Mouse (Mus musculus) olfactory bulb, adult 2 months (tissue): ENCODE results near the gene Fhit. TPM values are rescaled to one million over a fixed set of nuclear protein-coding genes. Genes with fewer than 3 reads are reported as not detected.

Experiments
- H3K27ac ChIP-seq: fragments of 200-500 bp; 2 replicates; pipeline ENCODE4 v1.5.1; 2012; ENCODE audit warnings: low read depth, low read length; ENCODE audit not compliant: insufficient read depth
- H3K4me1 ChIP-seq: fragments of 200-500 bp; 2 replicates; pipeline ENCODE4 v1.6.1; 2012; ENCODE audit warnings: low read length; ENCODE audit not compliant: control insufficient read depth, insufficient read depth
- H3K4me3 ChIP-seq: fragments of 200-500 bp; 2 replicates; pipeline ENCODE4 v1.5.1; 2012; ENCODE audit warnings: mild to moderate bottlenecking, low read depth, low read length, moderate library complexity; ENCODE audit not compliant: insufficient read depth
- CTCF ChIP-seq: fragments of 200-500 bp; IDR thresholded peaks from 2 replicates; pipeline ENCODE4 v1.5.1; 2012; ENCODE audit warnings: low read depth, mild to moderate bottlenecking, low read length, moderate library complexity; ENCODE audit not compliant: insufficient read depth
- POLR2A ChIP-seq: fragments of 200-500 bp; IDR thresholded peaks from 2 replicates; pipeline ENCODE4 v1.6.1; 2012; ENCODE audit warnings: mild to moderate bottlenecking, low read depth, low read length, moderate library complexity; ENCODE audit not compliant: insufficient read depth
- WGBS: fragments of 180-500 bp; shearing (Covaris S2); methylation state at CpG from one replicate; pipeline ENCODE4 v1.1.7; 2018; 5-methylcytosine and 5-hydroxymethylcytosine counted together
- polyA plus RNA-seq: library from polyadenylated mRNA; stranded (reverse); fragments of >200 nt; gene quantifications from 2 replicates; pipeline ENCODE4 v1.2.4, GENCODE M21; 2012; ENCODE audit warnings: low replicate concordance; ENCODE audit not compliant: missing spikeins, insufficient read depth, insufficient read length

Fhit gene
- polyA plus RNA-seq, 1 experiment = not detected

GRCm38 (mm10) chr14:10485798-10486197, 676.0 kb downstream of the Fhit start:
- whole genome bisulfite sequencing = 85% methylated on average over 3 of the region's 3 CpGs
- H3K27ac ChIP-seq = no peak overlapping the region
- no peaks in the 10 kb centered on the region for H3K4me1 ChIP-seq
- TF ChIP-seq CTCF = no peak
- TF ChIP-seq POLR2A = no peak
- no peak overlapping the region for H3K4me3 ChIP-seq

GRCm38 (mm10) chr14:10482851-10483613, 678.8 kb downstream of the Fhit start:
- 93% methylated on average over 3 of the region's 3 CpGs for WGBS
- Histone ChIP-seq H3K4me1 (no peaks in the 10 kb centered on the region), H3K27ac (no peak overlapping the region), H3K4me3 (no peak overlapping the region)
- TF ChIP-seq POLR2A = no peak
- no peak for TF ChIP-seq CTCF

GRCm38 (mm10) chr14:10481370-10481769, 680.5 kb downstream of the Fhit start:
- no peak for TF ChIP-seq CTCF
- TF ChIP-seq POLR2A = no peak
- H3K4me3 ChIP-seq = no peak overlapping the region
- no peaks in the 10 kb centered on the region for H3K4me1 ChIP-seq
- no peak overlapping the region for H3K27ac ChIP-seq
- WGBS = 77% methylated on average over 2 of the region's 2 CpGs

- Histone ChIP-seq H3K4me1 (no peaks in the 10 kb centered on the region), H3K4me3 (no peak overlapping the region), H3K27ac (no peak overlapping the region)
- 88% methylated on average over 1 of the region's 1 CpGs for WGBS
- TF ChIP-seq CTCF = no peak
- TF ChIP-seq POLR2A = no peak
Measured at GRCm38 (mm10) chr14:10480681-10481080, 681.2 kb downstream of the Fhit start.

- TF ChIP-seq CTCF (no peak), POLR2A (no peak)
- WGBS = 9% methylated on average over 14 of the region's 14 CpGs
- Histone ChIP-seq H3K27ac (no peak overlapping the region; the same call in 1 of the 2 replicates), H3K4me3 (0 out of 2 replicates have a peak overlapping the region, but pooled peaks have one; percentile 11), H3K4me1 (peaks cover 4% of the 10 kb centered on the region)
Measured at GRCm38 (mm10) chr14:10453001-10453861, 708.6 kb downstream of the Fhit start.

- Histone ChIP-seq H3K4me3 (no peak overlapping the region), H3K27ac (no peak overlapping the region), H3K4me1 (peaks cover 4% of the 10 kb centered on the region)
- 40% methylated on average over 5 of the region's 5 CpGs for WGBS
- TF ChIP-seq POLR2A = no peak
- no peak for TF ChIP-seq CTCF
Measured at GRCm38 (mm10) chr14:10452234-10452633, 709.6 kb downstream of the Fhit start.

GRCm38 (mm10) chr14:10445360-10445759, 716.5 kb downstream of the Fhit start:
- no peak overlapping the region for H3K27ac ChIP-seq
- no peak for TF ChIP-seq CTCF
- TF ChIP-seq POLR2A = no peak
- no peaks in the 10 kb centered on the region for H3K4me1 ChIP-seq
- H3K4me3 ChIP-seq = no peak overlapping the region

- H3K4me1 ChIP-seq = no peaks in the 10 kb centered on the region
- 85% methylated on average over 1 of the region's 1 CpGs for WGBS
- no peak overlapping the region for H3K27ac ChIP-seq
- TF ChIP-seq CTCF = no peak
- TF ChIP-seq POLR2A = no peak
- no peak overlapping the region for H3K4me3 ChIP-seq
Measured at GRCm38 (mm10) chr14:10439007-10439749, 722.7 kb downstream of the Fhit start.
